Mouse (Mus musculus) embryonic fibroblast, embryonic 13.5 days (primary cell): ENCODE data around the gene Kcnh1.

Experiments
- CTCF ChIP-seq: IDR thresholded peaks from 2 replicates; pipeline ENCODE4 v1.5.1; 2011; ENCODE audit warnings: mild to moderate bottlenecking, control low read depth, low read length, moderate library complexity, borderline replicate concordance; ENCODE audit not compliant: insufficient read depth
- POLR2A ChIP-seq: IDR thresholded peaks from 2 replicates; pipeline ENCODE4 v1.6.1; 2011; ENCODE audit warnings: low read depth, mild to moderate bottlenecking, control low read depth, low read length, moderate library complexity

- TF ChIP-seq CTCF (no peak), POLR2A (no peak)
These were observed 273.2 kb downstream of the Kcnh1 start for GRCm38 (mm10) chr1:192463732-192464131.
